Mouse (Mus musculus): ENCODE measurements at regions not wholly inside any gene's neighbourhood (a gene's known extent, or its start where the extent isn't known, plus 50 kb on each side); places are given as distances from the start of the nearest gene placed in this dataset.

DNA sequence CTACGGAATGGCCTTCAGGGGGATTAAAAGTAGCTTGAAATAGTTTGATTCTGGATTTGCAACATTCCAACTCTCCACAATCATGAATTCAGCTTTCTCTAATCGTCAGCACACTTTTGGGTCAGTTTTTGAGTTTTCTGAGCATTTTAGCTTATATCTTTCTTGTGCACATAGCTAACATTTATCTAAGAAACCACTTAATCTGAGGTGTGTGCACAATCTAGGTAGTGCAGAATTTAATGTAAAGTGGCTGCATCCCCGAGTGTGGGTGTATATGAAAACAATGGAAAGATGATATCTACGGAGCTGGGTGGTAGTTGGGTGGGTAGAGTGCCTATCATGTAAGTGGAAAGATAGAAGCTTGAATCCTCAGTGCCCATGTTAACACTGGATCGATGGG, 570.1 kb downstream of the Adgrl2 start:
- TF ChIP-seq CTCF (IDR thresholded peaks at IDR 0.05; ENCODE audit: low read depth, low read length), result no peak
- TF ChIP-seq POLR2A (IDR thresholded peaks at IDR 0.05; ENCODE audit: borderline replicate concordance, low read depth, low read length), result no peak
